Mouse (Mus musculus): Measurements from ENCODE around the gene Tmem191c. TPM values are rescaled to one million over a fixed set of nuclear protein-coding genes. Genes with fewer than 3 reads are reported as not detected.

Tmem191c gene
- total and polyA plus RNA-seq, 3 experiments = 3.3 to 7.5 TPM; not detected in 1

DNA sequence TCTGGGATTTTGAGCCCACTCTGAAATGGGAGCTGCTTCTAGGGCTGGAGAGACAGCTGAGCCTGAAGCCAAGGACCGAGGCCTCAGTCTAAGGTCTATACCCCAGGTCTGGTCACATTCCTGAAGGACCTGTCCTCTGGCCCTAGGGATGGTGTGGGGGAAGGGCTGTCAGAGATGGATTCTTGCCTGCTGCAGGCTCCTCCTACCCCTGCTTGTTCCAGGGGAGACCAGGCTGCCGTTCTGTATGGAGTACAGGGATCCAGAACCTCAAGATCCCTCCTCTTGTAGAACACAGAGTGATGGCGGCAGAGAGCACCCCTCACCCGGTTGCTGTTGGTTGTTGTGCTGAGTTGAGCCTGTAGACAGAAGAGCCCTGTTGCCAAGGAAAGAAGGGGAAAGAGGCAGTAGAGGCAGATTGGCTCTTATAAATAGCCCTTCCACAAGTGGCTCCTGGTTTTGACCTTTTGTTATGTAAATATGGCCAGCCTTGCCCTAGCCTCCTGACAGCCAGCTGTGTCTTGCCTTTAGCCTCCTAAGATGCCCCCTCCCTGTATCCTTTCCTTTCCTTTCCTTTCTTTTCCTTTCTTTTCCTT is 21.8 kb upstream of the Tmem191c start:
- no peak for DNase-seq (ENCODE audit: low read depth, low spot score)
- Histone ChIP-seq H3K9ac (ENCODE audit: control insufficient read depth, low read depth, low read length, poor library complexity, severe bottlenecking) (no peak overlapping the region), H3K79me2 (ENCODE audit: control insufficient read depth, insufficient read depth, low read length, poor library complexity) (peaks cover 18% of the 10 kb centered on the region), H3K27ac (ENCODE audit: control insufficient read depth, low read depth, low read length) (no peak overlapping the region), H3K9me3 (replicated peaks; ENCODE audit: insufficient read depth, low read length) (no peaks in the 10 kb centered on the region), H3K4me1 (ENCODE audit: control insufficient read depth in 1 of 2, insufficient read depth in 2 of 2, low read length in 2 of 2) (peaks cover 28 to 45% of the 10 kb centered on the region in 2 experiments), H3K4me3 (ENCODE audit: control insufficient read depth in 1 of 2, insufficient read depth in 1 of 2, low read depth in 2 of 2, low read length in 2 of 2) (no peak overlapping the region), H3K36me3 (ENCODE audit: control insufficient read depth in 1 of 2, insufficient read depth in 2 of 2, low read length in 2 of 2) (peaks cover 1 to 37% of the 10 kb centered on the region in 2 experiments), H3K27me3 (ENCODE audit: control insufficient read depth in 1 of 2, insufficient read depth in 2 of 2, low read length in 2 of 2) (no peaks in the 10 kb centered on the region)
- TF ChIP-seq ETS1 (IDR thresholded peaks at IDR 0.05; ENCODE audit: low read depth, low read length) (no peak), SIN3A (IDR thresholded peaks at IDR 0.05; ENCODE audit: low read length) (no peak), JUND (IDR thresholded peaks at IDR 0.05; ENCODE audit: low read depth, low read length) (no peak), TCF12 (IDR thresholded peaks at IDR 0.05; ENCODE audit: low read depth, low read length) (no peak), POLR2A (IDR thresholded peaks at IDR 0.05; ENCODE audit: control insufficient read depth in 1 of 2, insufficient read depth in 1 of 2, low read depth in 1 of 2, low read length in 2 of 2, poor library complexity in 1 of 2) (no peak), CTCF (IDR thresholded peaks at IDR 0.05 in 2 of 3, conservative IDR thresholded peaks at IDR 0.05 in 1 of 3; ENCODE audit: control insufficient read depth in 1 of 3, insufficient read depth in 1 of 3, low read depth in 2 of 3, low read length in 3 of 3, poor library complexity in 1 of 3, severe bottlenecking in 1 of 3) (no peak), NRF1 (IDR thresholded peaks at IDR 0.05; ENCODE audit: insufficient read depth, low read depth, low read length, poor library complexity, severe bottlenecking) (no peak), MXI1 (IDR thresholded peaks at IDR 0.05; ENCODE audit: low read depth, low read length) (no peak), POLR2AphosphoS5 (IDR thresholded peaks at IDR 0.05; ENCODE audit: borderline replicate concordance, low read depth, low read length) (no peak), E2F4 (IDR thresholded peaks at IDR 0.05; ENCODE audit: borderline replicate concordance, low read depth, low read length) (no peak), CHD2 (IDR thresholded peaks at IDR 0.05; ENCODE audit: low read length) (no peak), EP300 (IDR thresholded peaks at IDR 0.05; ENCODE audit: low read depth in 1 of 2, low read length in 2 of 2) (no peak), MYC (IDR thresholded peaks at IDR 0.05; ENCODE audit: low read depth, low read length) (no peak), ZNF384 (IDR thresholded peaks at IDR 0.05; ENCODE audit: low read depth, low read length) (no peak), MAFK (IDR thresholded peaks at IDR 0.05; ENCODE audit: borderline replicate concordance, low read depth, low read length) (no peak), RCOR1 (IDR thresholded peaks at IDR 0.05; ENCODE audit: low read depth, low read length) (no peak), POLR2AphosphoS2 (IDR thresholded peaks at IDR 0.05; ENCODE audit: low read length) (no peak)

DNA sequence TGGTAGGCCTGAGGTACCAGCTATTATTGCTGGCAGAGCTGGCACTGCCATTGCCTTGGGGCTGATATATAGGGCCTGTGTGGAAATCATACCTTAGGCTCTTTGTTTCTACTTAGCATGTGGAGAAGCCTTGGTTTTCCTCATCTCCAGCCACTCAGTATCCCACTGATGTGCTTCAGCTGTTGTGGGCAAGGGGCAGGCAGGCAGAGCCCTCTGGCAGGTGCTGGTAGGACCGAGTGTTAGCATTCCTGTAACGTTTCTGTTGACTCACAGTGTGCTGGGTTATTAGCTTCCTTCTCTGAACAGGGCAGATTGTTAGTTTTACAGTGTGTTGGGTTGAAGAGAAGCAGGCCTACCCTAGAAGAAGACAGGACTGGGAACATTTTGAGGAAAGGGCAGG is 20.6 kb upstream of the Tmem191c start:
- TF ChIP-seq GABPA (IDR thresholded peaks at IDR 0.05; ENCODE audit: low read depth, low read length) = no peak
- no peak for TF ChIP-seq TCF12 (IDR thresholded peaks at IDR 0.05; ENCODE audit: low read depth, low read length)
- no peak for TF ChIP-seq ELF1 (IDR thresholded peaks at IDR 0.05; ENCODE audit: low read depth, low read length)
- TF ChIP-seq ZC3H11A (IDR thresholded peaks at IDR 0.05; ENCODE audit: low read depth, low read length) = no peak
- TF ChIP-seq NELFE (IDR thresholded peaks at IDR 0.05; ENCODE audit: low read depth, low read length) = no peak
- no peak for TF ChIP-seq HCFC1 (IDR thresholded peaks at IDR 0.05; ENCODE audit: low read depth, low read length)
- no peak for TF ChIP-seq SIN3A (IDR thresholded peaks at IDR 0.05; ENCODE audit: low read length)
- no peak for TF ChIP-seq RAD21 (IDR thresholded peaks at IDR 0.05; ENCODE audit: low read depth, low read length)
- TF ChIP-seq KAT2A (conservative IDR thresholded peaks at IDR 0.05; ENCODE audit: low read depth, low read length) = no peak
- TF ChIP-seq CHD1 (IDR thresholded peaks at IDR 0.05; ENCODE audit: low read depth, low read length) = no peak
- TF ChIP-seq RCOR1 (IDR thresholded peaks at IDR 0.05; ENCODE audit: low read depth, low read length) = no peak
- Histone ChIP-seq H3K4me3 (ENCODE audit: control insufficient read depth in 1 of 2, insufficient read depth in 1 of 2, low read depth in 2 of 2, low read length in 2 of 2) (no peak overlapping the region), H3K9ac (ENCODE audit: control insufficient read depth, low read depth, low read length, poor library complexity, severe bottlenecking) (no peak overlapping the region), H3K9me3 (replicated peaks; ENCODE audit: insufficient read depth, low read length) (no peaks in the 10 kb centered on the region), H3K79me2 (ENCODE audit: control insufficient read depth, insufficient read depth, low read length, poor library complexity) (peaks cover 13% of the 10 kb centered on the region), H3K4me1 (ENCODE audit: control insufficient read depth in 1 of 2, insufficient read depth in 2 of 2, low read length in 2 of 2) (peaks cover 21 to 35% of the 10 kb centered on the region in 2 experiments), H3K27ac (ENCODE audit: control insufficient read depth, low read depth, low read length) (no peak overlapping the region), H3K36me3 (ENCODE audit: control insufficient read depth in 1 of 2, insufficient read depth in 2 of 2, low read length in 2 of 2) (peaks cover 1 to 28% of the 10 kb centered on the region in 2 experiments), H3K27me3 (ENCODE audit: control insufficient read depth in 1 of 2, insufficient read depth in 2 of 2, low read length in 2 of 2) (no peaks in the 10 kb centered on the region)
- no peak for DNase-seq (ENCODE audit: low read depth, low spot score)

All from MEL (cell line).